Mouse (Mus musculus) MEL (cell line): Measurements from ENCODE around the gene Trio. TPM values are rescaled to one million over a fixed set of nuclear protein-coding genes. Genes with fewer than 3 reads are reported as not detected.

Experiments
- DNase-seq: peaks from one replicate; pipeline ENCODE4 v3.0.0; 2011; ENCODE audit warnings: low read depth, low spot score
- H3K27ac ChIP-seq: 2 replicates; pipeline ENCODE4 v1.5.1; 2012; ENCODE audit warnings: low read depth, mild to moderate bottlenecking, control low read depth, low read length, moderate library complexity; ENCODE audit not compliant: control insufficient read depth
- H3K27me3 ChIP-seq, 2 experiments: fragments of 150-350 bp in 1 of 2; sonication (generic) in 1 of 2; 2 replicates each; pipeline ENCODE4 v1.6.1; 2012; ENCODE audit warnings: low read length in 2 of 2, mild to moderate bottlenecking in 2 of 2, improper control_type of control experiment in 1 of 2, moderate library complexity in 1 of 2; ENCODE audit not compliant: insufficient read depth in 2 of 2, control insufficient read depth in 1 of 2
- H3K36me3 ChIP-seq, 2 experiments: 2 replicates each; pipeline ENCODE4 v1.6.1; 2012 to 2014; ENCODE audit warnings: low read length in 2 of 2, improper control_type of control experiment in 1 of 2, inconsistent platforms in 1 of 2, mild to moderate bottlenecking in 1 of 2; ENCODE audit not compliant: insufficient read depth in 2 of 2, control insufficient read depth in 1 of 2
- H3K4me1 ChIP-seq, 2 experiments: fragments of 150-350 bp in 1 of 2; sonication (generic) in 1 of 2; 2 replicates each; pipeline ENCODE4 v1.6.1; 2012; ENCODE audit warnings: low read length in 2 of 2, improper control_type of control experiment in 1 of 2, mild to moderate bottlenecking in 1 of 2; ENCODE audit not compliant: insufficient read depth in 2 of 2, control insufficient read depth in 1 of 2
- H3K4me3 ChIP-seq, 2 experiments: fragments of 150-350 bp in 1 of 2; sonication (generic) in 1 of 2; 2 replicates each; pipeline ENCODE4 v1.5.1; 2012; ENCODE audit warnings: low read depth in 2 of 2, low read length in 2 of 2, mild to moderate bottlenecking in 2 of 2, moderate library complexity in 2 of 2, control low read depth in 1 of 2, improper control_type of control experiment in 1 of 2; ENCODE audit not compliant: control insufficient read depth in 1 of 2, insufficient read depth in 1 of 2
- H3K79me2 ChIP-seq: 2 replicates; pipeline ENCODE4 v1.6.1; 2012; ENCODE audit warnings: mild to moderate bottlenecking, low read length, moderate library complexity; ENCODE audit not compliant: control insufficient read depth, poor library complexity, insufficient read depth
- H3K9ac ChIP-seq: 2 replicates; pipeline ENCODE4 v1.6.1; 2012; ENCODE audit warnings: low read depth, mild to moderate bottlenecking, control low read depth, low read length, moderate library complexity; ENCODE audit not compliant: control insufficient read depth, poor library complexity, severe bottlenecking
- H3K9me3 ChIP-seq: fragments of 150-350 bp; sonication (generic); replicated peaks from 2 replicates; pipeline ENCODE4 v1.6.1; 2012; ENCODE audit warnings: mild to moderate bottlenecking, low read length, improper control_type of control experiment, moderate library complexity; ENCODE audit not compliant: insufficient read depth
- BHLHE40 ChIP-seq: IDR thresholded peaks from 2 replicates; pipeline ENCODE4 v1.6.1; 2012; ENCODE audit warnings: low read depth, mild to moderate bottlenecking, inconsistent platforms, low read length, improper control_type of control experiment, borderline replicate concordance
- CHD2 ChIP-seq: IDR thresholded peaks from 2 replicates; pipeline ENCODE4 v1.6.1; 2011; ENCODE audit warnings: low read length, improper control_type of control experiment
- CTCF ChIP-seq, 3 experiments: IDR thresholded peaks in 2 of 3; conservative IDR thresholded peaks in 1 of 3; 2 replicates each; pipeline ENCODE4 v1.5.1; 2011 to 2012; ENCODE audit warnings: low read length in 3 of 3, low read depth in 2 of 3, mild to moderate bottlenecking in 2 of 3, improper control_type of control experiment in 1 of 3, inconsistent platforms in 1 of 3, mixed read lengths in 1 of 3, moderate library complexity in 1 of 3; ENCODE audit not compliant: control insufficient read depth in 1 of 3, insufficient read depth in 1 of 3, poor library complexity in 1 of 3, severe bottlenecking in 1 of 3
- E2F4 ChIP-seq: IDR thresholded peaks from 2 replicates; pipeline ENCODE4 v1.6.1; 2011; ENCODE audit warnings: low read depth, low read length, improper control_type of control experiment, borderline replicate concordance
- GABPA ChIP-seq: IDR thresholded peaks from 2 replicates; pipeline ENCODE4 v1.6.1; 2012; ENCODE audit warnings: low read depth, mild to moderate bottlenecking, inconsistent platforms, low read length, improper control_type of control experiment, moderate library complexity
- GATA1 ChIP-seq: IDR thresholded peaks from 2 replicates; pipeline ENCODE4 v1.6.1; 2011; ENCODE audit warnings: low read depth, low read length, improper control_type of control experiment
- HCFC1 ChIP-seq: IDR thresholded peaks from 2 replicates; pipeline ENCODE4 v1.6.1; 2012; ENCODE audit warnings: low read depth, mild to moderate bottlenecking, inconsistent platforms, low read length, improper control_type of control experiment, moderate library complexity
- JUND ChIP-seq: IDR thresholded peaks from 2 replicates; pipeline ENCODE4 v1.6.1; 2011; ENCODE audit warnings: low read depth, mild to moderate bottlenecking, improper control_type of control experiment, low read length
- KAT2A ChIP-seq: conservative IDR thresholded peaks from 2 replicates; pipeline ENCODE4 v1.6.1; 2012; ENCODE audit warnings: low read depth, low read length, improper control_type of control experiment, inconsistent platforms
- MAFK ChIP-seq: IDR thresholded peaks from 2 replicates; pipeline ENCODE4 v1.6.1; 2011; ENCODE audit warnings: low read depth, mild to moderate bottlenecking, low read length, improper control_type of control experiment, borderline replicate concordance
- MYB ChIP-seq: IDR thresholded peaks from 2 replicates; pipeline ENCODE4 v1.6.1; 2011; ENCODE audit warnings: mild to moderate bottlenecking, low read depth, low read length, improper control_type of control experiment
- MYC ChIP-seq: IDR thresholded peaks from 2 replicates; pipeline ENCODE4 v1.6.1; 2011; ENCODE audit warnings: low read depth, mild to moderate bottlenecking, low read length, improper control_type of control experiment, moderate library complexity
- NELFE ChIP-seq: IDR thresholded peaks from 2 replicates; pipeline ENCODE4 v1.6.1; 2011; ENCODE audit warnings: low read depth, low read length, improper control_type of control experiment
- NRF1 ChIP-seq: IDR thresholded peaks from 2 replicates; pipeline ENCODE4 v1.6.1; 2014; ENCODE audit warnings: low read depth, mild to moderate bottlenecking, inconsistent platforms, low read length, improper control_type of control experiment, moderate library complexity; ENCODE audit not compliant: poor library complexity, insufficient read depth, severe bottlenecking
- POLR2A ChIP-seq, 2 experiments: IDR thresholded peaks; 2 replicates each; pipeline ENCODE4 v1.6.1; 2011 to 2012; ENCODE audit warnings: low read length in 2 of 2, mild to moderate bottlenecking in 2 of 2, control low read depth in 1 of 2, improper control_type of control experiment in 1 of 2, low read depth in 1 of 2, moderate library complexity in 1 of 2; ENCODE audit not compliant: control insufficient read depth in 1 of 2, insufficient read depth in 1 of 2, poor library complexity in 1 of 2
- RAD21 ChIP-seq: IDR thresholded peaks from 2 replicates; pipeline ENCODE4 v1.6.1; 2011; ENCODE audit warnings: mild to moderate bottlenecking, low read depth, low read length, improper control_type of control experiment
- RCOR1 ChIP-seq: IDR thresholded peaks from 2 replicates; pipeline ENCODE4 v1.6.1; 2012; ENCODE audit warnings: low read depth, mild to moderate bottlenecking, inconsistent platforms, low read length, improper control_type of control experiment
- SIN3A ChIP-seq: IDR thresholded peaks from 2 replicates; pipeline ENCODE4 v1.6.1; 2012; ENCODE audit warnings: low read length, improper control_type of control experiment, inconsistent platforms
- SMC3 ChIP-seq: IDR thresholded peaks from 2 replicates; pipeline ENCODE4 v1.6.1; 2011; ENCODE audit warnings: low read depth, low read length, improper control_type of control experiment
- TAL1 ChIP-seq: IDR thresholded peaks from 2 replicates; pipeline ENCODE4 v1.6.1; 2012; ENCODE audit warnings: mild to moderate bottlenecking, inconsistent platforms, low read length, moderate library complexity, mixed read lengths
- TBP ChIP-seq: IDR thresholded peaks from 2 replicates; pipeline ENCODE4 v1.8.0; 2011; ENCODE audit warnings: low read depth, low read length, improper control_type of control experiment
- TCF12 ChIP-seq: IDR thresholded peaks from 2 replicates; pipeline ENCODE4 v1.6.1; 2014; ENCODE audit warnings: low read depth, mild to moderate bottlenecking, inconsistent platforms, low read length, improper control_type of control experiment, moderate library complexity
- USF2 ChIP-seq, 2 experiments: IDR thresholded peaks; 2 replicates each; pipeline ENCODE4 v1.6.1; 2011 to 2012; ENCODE audit warnings: improper control_type of control experiment in 2 of 2, low read length in 2 of 2, borderline replicate concordance in 1 of 2, inconsistent platforms in 1 of 2, low read depth in 1 of 2, mild to moderate bottlenecking in 1 of 2; ENCODE audit not compliant: insufficient read depth in 1 of 2
- ZC3H11A ChIP-seq: IDR thresholded peaks from 2 replicates; pipeline ENCODE4 v1.6.1; 2012; ENCODE audit warnings: low read depth, mild to moderate bottlenecking, inconsistent platforms, low read length, improper control_type of control experiment
- ZNF384 ChIP-seq: IDR thresholded peaks from 2 replicates; pipeline ENCODE4 v1.6.1; 2012; ENCODE audit warnings: low read depth, mild to moderate bottlenecking, inconsistent platforms, low read length, improper control_type of control experiment
- polyA plus RNA-seq, 2 experiments: library from polyadenylated mRNA; stranded (reverse) in 1 of 2; unstranded in 1 of 2; fragments of >175 nt in 1 of 2; fragments of >200 nt in 1 of 2; gene quantifications; 2 replicates each; pipeline versions ENCODE4 v1.2.1 to v1.2.4; 2012; ENCODE audit warnings: low replicate concordance in 2 of 2, low read depth in 1 of 2; ENCODE audit not compliant: insufficient read length in 2 of 2, insufficient read depth in 1 of 2, missing spikeins in 1 of 2
- total RNA-seq: library from RNA; depleted of rRNA; stranded (reverse); fragments of 300-350 nt; gene quantifications from 2 replicates; pipeline ENCODE4 v1.2.3, GENCODE M21; 2012

The Trio gene
- total and polyA plus RNA-seq, 3 experiments: 0.91 to 1.1 TPM; not detected in 1

GRCm38 (mm10) chr15:27898795-27899406 lies 126.7 kb downstream of the Trio start:
- no peaks in the 10 kb centered on the region for H3K4me1 ChIP-seq
- TF ChIP-seq JUND: no peak
- no peak for TF ChIP-seq TAL1
- TF ChIP-seq CTCF (IDR thresholded peaks at IDR 0.05 in 2 of 3, conservative IDR thresholded peaks at IDR 0.05 in 1 of 3; ENCODE audit: control insufficient read depth in 1 of 3, insufficient read depth in 1 of 3, low read depth in 2 of 3, low read length in 3 of 3, poor library complexity in 1 of 3, severe bottlenecking in 1 of 3): no peak
- TF ChIP-seq CHD2: no peak
- no peak for TF ChIP-seq USF2 (IDR thresholded peaks at IDR 0.05; ENCODE audit: borderline replicate concordance in 1 of 2, insufficient read depth in 1 of 2, low read depth in 1 of 2, low read length in 2 of 2)
- no peak for TF ChIP-seq HCFC1
- no peak for TF ChIP-seq SIN3A
- no peak for TF ChIP-seq SMC3
- TF ChIP-seq TBP: no peak
- no peak for TF ChIP-seq POLR2A (IDR thresholded peaks at IDR 0.05; ENCODE audit: control insufficient read depth in 1 of 2, insufficient read depth in 1 of 2, low read depth in 1 of 2, low read length in 2 of 2, poor library complexity in 1 of 2)
- no peak for TF ChIP-seq MYC
- TF ChIP-seq MYB: no peak
- no peak for TF ChIP-seq GABPA
- no peak for TF ChIP-seq NRF1
- no peak for TF ChIP-seq E2F4
- no peak for TF ChIP-seq GATA1
- TF ChIP-seq BHLHE40: no peak
- no peak for TF ChIP-seq ZNF384
- no peak for TF ChIP-seq ZC3H11A
- TF ChIP-seq, all 39 proteins: peak for 0
- DNase-seq: no peak
- Histone ChIP-seq H3K9me3 (no peaks in the 10 kb centered on the region), H3K27ac (no peak overlapping the region), H3K27me3 (no peaks in the 10 kb centered on the region), H3K4me3 (no peak overlapping the region), H3K79me2 (no peaks in the 10 kb centered on the region), H3K36me3 (no peaks in the 10 kb centered on the region), H3K9ac (no peak overlapping the region)

GRCm38 (mm10) chr15:27894112-27894511 lies 131.5 kb downstream of the Trio start:
- H3K9me3 ChIP-seq: no peaks in the 10 kb centered on the region
- no peak for TF ChIP-seq MAFK
- TF ChIP-seq TBP: no peak
- TF ChIP-seq RAD21: no peak
- no peak for TF ChIP-seq ZNF384
- no peak for TF ChIP-seq KAT2A
- no peak for TF ChIP-seq POLR2A (IDR thresholded peaks at IDR 0.05; ENCODE audit: control insufficient read depth in 1 of 2, insufficient read depth in 1 of 2, low read depth in 1 of 2, low read length in 2 of 2, poor library complexity in 1 of 2)
- TF ChIP-seq RCOR1: no peak
- TF ChIP-seq BHLHE40: no peak
- no peak for TF ChIP-seq NELFE
- TF ChIP-seq SIN3A: no peak
- no peak for TF ChIP-seq TAL1
- no peak for TF ChIP-seq TCF12
- TF ChIP-seq USF2 (IDR thresholded peaks at IDR 0.05; ENCODE audit: borderline replicate concordance in 1 of 2, insufficient read depth in 1 of 2, low read depth in 1 of 2, low read length in 2 of 2): no peak
- TF ChIP-seq, all 39 proteins: peak for 0
- no peaks in the 10 kb centered on the region for H3K36me3 ChIP-seq
- H3K27me3 ChIP-seq: no peaks in the 10 kb centered on the region
- H3K9ac ChIP-seq: no peak overlapping the region
- no peaks in the 10 kb centered on the region for H3K4me1 ChIP-seq
- no peak overlapping the region for H3K4me3 ChIP-seq
- no peak for DNase-seq
- no peaks in the 10 kb centered on the region for H3K79me2 ChIP-seq
- H3K27ac ChIP-seq: no peak overlapping the region
